Mouse (Mus musculus) heart, postnatal 10 days (tissue): ENCODE results near the gene Acsl4. TPM values are rescaled to one million over a fixed set of nuclear protein-coding genes. Genes with fewer than 3 reads are reported as not detected.
A peak's percentile ranks its signal among the peaks of the same experiment; 100 is the strongest.

Experiments used
- DNase-seq, 2 experiments: peaks; one replicate each; pipeline ENCODE4 v3.0.0; 2021
- intact Hi-C: fragments of 180-260 bp; cut with DNase I; formaldehyde crosslinking; loops from one replicate; pipeline ENCODE4 v1.15.1; 2025
- total RNA-seq, 2 experiments: library from RNA; stranded (reverse); gene quantifications; 2 replicates each; pipeline ENCODE4 v1.2.3; 2021

The Acsl4 gene
- 10 to 100 TPM; 15.6 to 16.0 TPM for total RNA-seq

DNA sequence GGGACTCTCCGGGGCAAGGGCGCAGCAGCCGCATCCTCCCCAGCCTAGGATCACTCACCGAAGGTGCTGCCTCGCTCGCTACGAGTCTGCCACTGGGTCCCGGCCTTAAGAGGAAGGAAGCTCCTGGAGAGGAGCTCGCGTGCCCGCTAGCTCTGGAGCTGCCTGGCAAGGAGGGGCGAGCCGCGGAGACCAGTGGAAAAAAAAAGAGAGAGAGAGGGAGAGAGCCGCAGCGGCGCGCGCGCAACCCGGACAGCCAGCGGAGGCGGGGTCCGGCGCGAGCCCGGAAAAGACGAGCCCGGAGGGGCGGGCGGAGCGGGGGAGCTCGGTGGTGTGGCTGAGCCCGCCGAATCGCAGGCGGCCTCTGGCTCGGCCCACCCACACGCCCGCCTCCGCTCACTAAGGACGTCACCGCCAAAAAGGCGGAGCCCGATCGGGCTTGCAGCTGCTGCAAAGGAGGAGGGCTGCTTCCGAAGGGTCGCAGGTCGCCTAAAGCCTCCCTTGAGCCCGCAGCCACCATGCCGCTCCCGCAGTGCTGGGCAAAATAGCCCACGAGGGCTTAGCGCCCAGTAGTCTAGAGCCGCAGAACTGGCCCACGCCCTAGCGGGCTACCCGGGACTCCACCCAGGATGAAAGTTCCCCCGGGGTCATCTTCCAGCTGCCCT, at the start of gene Acsl4:
Gene Acsl4 (minus strand): TSS at position 289 of the 662 bp plus-strand sequence.
- intact Hi-C loops, result no loop called here
- DNase-seq, result peak; percentile 87 to 92

DNA sequence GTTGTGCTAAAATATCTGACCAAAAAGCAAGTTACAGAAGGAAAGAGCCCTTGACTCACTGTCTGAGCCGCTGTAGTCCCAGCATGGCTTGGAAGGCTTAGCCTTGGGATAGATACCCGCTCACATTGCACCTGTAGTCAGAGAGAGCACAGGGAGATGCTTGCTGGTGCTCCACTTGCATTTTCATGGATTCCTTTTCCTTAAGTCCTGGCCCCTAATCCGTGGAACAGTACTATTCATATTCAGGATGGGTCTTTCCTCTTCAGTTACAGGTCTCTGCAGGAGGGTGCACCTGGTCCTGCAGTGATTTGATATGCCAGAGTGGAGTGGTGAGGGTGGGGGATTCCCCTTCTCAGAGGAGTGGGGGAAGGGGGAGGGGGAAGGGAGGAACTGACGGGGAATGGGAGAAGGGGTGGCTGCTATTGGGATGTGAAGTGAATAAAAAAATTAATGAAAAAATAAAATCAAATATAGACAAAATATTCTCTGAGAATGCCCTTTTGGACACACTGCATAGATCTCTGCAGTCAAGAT, 47.7 kb upstream of the Acsl4 start:
- no peak for DNase-seq
- intact Hi-C loops, result no loop called here

DNA sequence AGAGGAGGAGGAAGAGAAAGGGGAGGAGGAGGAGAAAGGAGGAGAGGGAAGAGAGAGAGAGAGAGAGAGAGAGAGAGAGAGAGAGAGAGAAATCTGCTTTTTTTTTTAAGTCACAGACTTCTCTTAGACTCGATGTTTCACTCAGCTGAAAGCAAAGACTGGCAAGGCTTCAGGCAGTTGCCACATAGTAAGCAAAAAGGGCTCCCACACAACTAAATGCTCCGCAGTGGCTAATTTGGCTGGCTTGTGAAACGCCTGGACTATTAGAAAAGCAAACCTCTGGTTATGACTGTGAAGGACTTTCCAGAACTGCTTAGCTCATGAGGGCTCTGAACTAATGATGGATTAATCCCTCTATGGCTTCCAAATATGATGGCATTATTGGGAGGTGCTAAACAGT, 42.5 kb upstream of the Acsl4 start:
- DNase-seq, result no peak
- intact Hi-C loops, result no loop called here

DNA sequence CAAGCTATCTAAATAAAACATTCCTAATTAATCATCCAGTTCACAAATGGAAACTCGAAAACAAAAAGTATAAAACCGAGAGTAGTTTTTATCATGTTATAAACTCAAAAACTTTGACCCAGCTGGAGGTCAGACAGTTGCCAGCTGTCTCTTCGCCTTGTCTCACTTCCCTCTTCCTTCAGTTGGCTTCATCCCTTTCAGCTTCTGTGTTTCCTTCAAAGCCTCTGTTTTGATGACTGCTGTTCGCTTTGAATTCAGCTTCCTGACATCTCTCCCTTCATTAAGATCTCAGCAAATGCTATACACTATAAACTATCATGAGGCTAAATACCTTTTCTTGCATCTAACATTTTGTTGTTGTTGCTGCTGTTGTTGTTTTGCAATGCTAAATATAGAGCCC, 36.8 kb upstream of the Acsl4 start:
- DNase-seq, result peak; percentile 6 to 10
- intact Hi-C loops, result no loop called here

DNA sequence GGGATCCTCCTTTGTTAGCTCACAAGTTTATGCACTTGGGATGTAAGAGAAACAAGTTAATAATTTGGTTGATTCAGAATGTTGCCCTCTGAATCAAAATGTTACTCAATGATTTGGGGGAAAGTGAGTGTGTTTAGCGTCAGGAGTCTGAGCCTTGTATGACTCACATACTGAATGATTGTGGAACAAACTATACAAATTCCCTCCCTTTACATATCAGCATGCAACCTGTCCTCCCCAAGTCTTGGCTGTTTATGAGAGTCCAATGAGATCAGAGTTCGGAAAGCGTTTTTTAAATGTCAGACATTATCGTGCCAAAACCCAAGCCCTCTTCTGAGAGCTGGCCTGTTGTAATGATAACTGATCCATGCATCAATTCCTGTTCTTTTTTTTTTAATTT, 36.3 kb upstream of the Acsl4 start:
- intact Hi-C loops, result no loop called here
- peak; percentile 2 to 5 for DNase-seq

DNA sequence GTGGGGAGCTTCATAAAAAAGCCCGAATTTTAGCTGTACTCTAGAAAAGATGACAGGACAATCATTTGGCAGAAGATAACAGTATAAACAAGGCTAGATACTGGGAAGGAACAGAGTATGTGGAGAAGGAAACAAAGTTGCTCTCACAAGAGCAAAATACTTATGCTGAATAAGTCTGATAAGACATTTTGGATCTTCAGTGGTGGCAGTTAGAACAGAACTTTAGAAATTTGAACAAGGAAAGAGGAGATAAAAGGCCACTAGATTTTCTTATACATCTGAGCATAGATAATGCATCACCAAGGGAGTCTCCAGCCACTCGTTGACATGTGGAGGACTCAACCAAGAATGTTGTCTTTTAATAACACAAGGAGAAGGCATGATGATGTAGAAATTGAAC, 23.5 kb upstream of the Acsl4 start:
- no peak for DNase-seq
- intact Hi-C loops, result no loop called here

DNA sequence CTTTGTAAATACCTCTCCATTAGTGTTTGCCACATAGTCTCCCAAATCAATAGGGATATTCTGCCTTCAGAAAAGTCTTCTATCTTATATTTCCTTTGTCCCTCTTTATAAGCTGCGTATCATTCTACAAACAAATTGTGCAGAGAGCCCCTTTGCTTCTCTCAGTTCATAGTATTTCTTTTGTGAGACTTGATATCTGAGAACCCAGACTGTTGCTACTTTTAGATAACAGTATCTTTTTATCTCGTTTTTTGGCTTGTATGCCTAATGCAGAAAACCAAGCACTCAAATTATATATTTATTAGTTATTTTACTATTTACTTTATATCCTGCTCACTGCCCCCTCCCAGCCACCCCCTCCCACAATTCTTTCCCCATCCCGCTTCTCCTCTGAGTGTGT, 19.7 kb upstream of the Acsl4 start:
- intact Hi-C loops, result no loop called here
- DNase-seq, result no peak

DNA sequence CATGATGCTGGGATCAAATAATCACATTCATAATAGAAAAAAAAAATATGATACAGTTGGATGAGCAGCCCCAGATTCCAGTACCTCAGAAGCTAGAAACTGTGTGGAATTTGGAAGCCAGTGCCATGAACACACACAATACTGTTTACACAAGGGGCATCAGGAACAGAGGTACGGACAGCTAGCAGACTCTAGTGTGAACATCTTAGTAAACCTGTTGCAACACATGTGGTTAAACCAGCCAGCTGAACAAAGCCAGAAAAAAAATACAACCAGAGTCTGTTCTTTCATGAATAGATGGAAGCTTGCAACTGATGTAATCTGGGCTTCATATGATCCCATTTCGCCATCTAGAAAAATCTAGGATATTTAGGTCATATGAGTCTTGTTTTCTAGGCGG, 19.0 kb upstream of the Acsl4 start:
- intact Hi-C loops, result no loop called here
- no peak for DNase-seq

DNA sequence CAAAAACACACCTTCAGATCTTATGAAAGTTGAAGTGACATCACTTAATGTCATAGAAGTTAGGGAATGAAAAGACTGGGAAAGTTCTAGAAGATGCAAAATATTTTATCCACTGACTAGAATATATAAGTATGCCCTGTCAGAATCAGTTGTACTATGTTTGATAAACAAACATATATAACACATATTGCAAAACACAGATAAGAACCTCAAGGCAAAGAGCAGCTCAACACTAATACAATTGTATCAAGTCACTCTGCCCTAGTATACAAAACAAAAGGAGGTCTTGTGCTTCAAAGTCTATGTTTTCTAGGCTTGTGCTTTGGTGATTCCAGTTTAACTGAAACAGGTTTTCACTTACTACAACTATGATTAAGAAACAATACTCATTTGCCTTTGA, 12.8 kb upstream of the Acsl4 start:
- intact Hi-C loops, result no loop called here
- DNase-seq, result no peak

DNA sequence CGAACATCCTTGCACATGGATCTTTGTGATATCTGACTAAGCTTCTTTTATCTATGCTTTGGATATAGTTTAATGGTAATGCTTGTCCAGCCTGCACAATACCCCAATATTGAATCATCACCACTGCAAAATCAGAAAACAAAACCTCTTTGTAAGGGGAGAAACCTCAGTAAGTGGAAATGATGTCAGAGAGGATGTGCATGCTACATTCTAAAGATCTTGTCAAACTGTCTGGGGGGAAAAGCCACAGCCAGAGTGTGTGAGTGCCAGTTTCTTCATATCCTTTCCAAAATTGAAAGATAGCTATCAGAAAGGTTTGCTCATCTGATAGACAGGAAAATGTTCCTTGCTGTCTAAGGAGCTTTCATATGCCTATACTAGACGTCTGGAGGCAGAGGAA, 8.3 kb upstream of the Acsl4 start:
- DNase-seq, result no peak
- intact Hi-C loops, result no loop called here

DNA sequence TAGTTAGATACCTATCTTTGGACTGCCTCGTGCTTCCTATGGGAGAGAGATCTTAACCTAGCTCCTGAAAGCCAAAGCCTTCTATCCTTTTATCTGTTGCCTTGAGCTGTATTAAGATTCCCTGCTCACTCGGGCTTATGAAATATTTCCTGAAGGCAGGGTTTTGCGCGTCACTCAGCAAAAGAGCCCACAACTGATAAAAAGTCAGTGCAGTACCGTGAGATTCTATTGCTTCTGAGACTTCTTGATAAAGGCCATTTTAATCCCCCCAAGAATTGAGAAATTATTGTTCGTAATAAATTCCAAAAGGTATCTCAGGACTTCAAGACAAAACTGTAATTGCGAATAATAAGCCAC, 552 bp upstream of the Acsl4 start:
- DNase-seq, result no peak
- intact Hi-C loops, result no loop called here

DNA sequence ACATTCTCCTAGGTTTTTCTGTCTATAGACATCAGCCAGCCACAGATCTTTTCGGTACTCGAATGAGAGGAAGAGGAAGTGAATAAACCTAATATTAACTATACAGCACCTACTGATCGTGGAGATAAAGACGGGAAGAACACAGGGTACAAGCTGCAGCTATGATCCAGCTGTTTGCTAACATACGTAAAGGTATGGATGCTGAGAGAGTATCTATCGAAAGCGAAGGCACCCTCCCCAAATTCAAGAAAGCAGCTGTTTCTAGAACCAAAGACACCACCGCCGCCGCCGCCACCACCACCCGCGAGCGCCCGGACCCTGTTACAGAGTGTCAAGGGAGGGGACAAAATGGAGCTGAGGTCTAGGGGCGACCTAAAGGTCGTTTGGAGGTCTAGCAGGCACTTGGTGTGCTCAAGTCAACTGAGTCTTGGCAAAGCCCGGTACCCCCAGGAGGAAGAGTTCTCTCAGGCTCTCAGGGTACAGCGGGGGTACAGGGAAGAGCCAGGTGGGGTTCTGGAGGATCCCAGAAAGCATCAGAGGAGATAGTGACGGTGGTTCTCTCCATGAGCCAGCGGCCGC, 665 bp downstream of the Acsl4 start:
- DNase-seq, result peak; percentile 13 to 34
- intact Hi-C loops, result no loop called here

DNA sequence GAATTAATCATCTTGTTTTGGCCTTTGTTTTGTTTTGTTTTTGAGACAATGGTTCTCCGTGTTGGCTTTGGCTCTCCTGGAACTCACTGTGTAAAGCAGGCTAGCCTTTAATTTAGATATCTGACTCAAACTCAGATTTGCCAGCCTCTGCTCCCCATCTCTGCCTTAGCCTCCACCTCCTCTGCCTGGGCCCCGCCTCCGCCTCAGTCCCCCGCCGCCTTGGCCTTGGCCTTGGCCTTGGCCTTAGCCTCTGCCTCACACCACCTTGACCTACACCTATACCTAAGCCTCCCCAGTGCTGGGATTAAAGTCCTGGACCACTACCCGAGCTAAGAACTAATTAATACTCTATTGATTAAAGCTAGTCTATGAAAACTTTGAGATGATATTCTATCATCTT, 2.2 kb downstream of the Acsl4 start:
- intact Hi-C loops, result no loop called here

DNA sequence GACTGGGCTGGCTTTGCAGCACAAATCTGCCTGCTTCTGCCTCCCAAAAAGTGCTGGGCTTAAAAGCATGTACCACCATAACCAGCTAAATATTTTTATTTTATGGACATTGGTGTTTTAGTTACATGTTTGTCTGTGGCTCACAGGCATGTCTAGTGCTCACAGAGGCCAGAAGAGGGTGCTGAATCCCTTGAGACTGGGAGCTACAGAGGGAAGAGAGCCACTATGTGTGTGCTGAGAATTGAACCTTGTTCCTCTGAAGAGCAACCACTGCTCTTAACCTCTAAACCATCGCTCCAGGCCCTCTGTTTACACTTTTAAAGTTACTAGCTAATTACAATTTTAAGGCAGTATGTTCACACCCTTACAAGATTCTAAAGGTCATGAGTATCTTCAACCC, 2.7 kb downstream of the Acsl4 start:
- no peak for DNase-seq
- intact Hi-C loops, result loop anchor here (2.0 kb wide), 1 partner anchor 15 kb away; no protein-coding TSS in a partner anchor

More for the DNA sequence above, 2.2 kb downstream of the Acsl4 start:
- DNase-seq, result no peak

DNA sequence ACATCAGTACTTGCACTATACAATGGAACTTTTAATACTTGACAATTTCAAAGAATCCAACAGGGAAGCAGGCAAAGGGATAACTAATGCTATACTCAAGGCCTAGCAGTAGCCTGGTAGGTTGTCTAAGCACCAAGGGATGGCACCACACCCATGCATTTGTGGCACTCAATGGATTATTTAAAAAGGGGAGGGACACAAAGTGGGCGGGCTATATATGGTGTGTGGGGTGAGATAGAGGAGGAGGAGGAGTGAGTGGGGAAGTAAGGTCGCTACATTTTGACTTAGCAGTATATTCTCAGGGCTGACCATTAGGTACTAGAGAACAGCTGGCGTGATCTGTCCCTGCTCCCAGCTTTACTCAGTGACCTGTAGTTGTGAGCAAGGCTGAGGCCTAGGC, 5.4 kb downstream of the Acsl4 start:
- no peak for DNase-seq
- intact Hi-C loops, result no loop called here

DNA sequence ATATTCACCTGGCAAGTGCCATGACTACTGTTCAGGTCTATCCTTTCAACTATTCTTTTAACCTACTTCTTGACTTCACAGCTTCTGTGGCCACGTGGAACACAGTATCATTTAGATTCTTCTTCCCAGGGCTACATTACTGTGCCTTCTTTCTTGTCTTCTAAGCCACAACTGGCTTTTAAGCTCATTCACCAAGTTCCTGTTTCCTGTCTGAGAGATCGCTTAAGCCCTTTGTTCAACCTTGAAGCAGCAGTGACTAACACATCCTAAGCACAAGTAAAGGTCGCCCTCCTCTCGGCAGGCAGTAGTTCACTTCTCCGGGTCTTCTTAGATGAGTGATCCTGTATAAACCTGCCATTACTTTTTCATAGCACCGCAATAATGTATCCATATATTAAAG, 10.4 kb downstream of the Acsl4 start:
- intact Hi-C loops, result loop anchor here (10.0 kb wide), 1 partner anchor 675 kb away; no protein-coding TSS in a partner anchor
- DNase-seq, result no peak

DNA sequence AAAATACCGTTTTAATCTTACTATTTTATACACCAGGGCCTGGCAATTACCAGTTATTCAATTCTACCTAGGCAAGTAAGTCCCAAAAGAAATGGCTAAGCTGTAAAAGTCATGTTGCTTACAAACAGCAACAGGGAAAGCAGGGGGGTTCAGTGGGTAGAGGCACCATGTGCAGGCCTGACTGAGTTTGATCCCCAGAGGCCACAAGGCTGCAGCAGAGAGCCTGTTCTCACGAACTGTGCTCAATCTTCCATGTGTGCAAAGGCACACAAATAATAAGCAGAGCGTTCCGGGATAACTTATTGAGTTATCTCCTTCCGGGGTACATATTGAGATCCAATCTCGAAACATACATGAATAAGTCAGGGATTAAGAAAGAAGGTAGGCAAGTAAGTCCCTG, 12.3 kb downstream of the Acsl4 start:
- intact Hi-C loops, result loop anchor here (10.0 kb wide), 1 partner anchor 677 kb away; no protein-coding TSS in a partner anchor

DNA sequence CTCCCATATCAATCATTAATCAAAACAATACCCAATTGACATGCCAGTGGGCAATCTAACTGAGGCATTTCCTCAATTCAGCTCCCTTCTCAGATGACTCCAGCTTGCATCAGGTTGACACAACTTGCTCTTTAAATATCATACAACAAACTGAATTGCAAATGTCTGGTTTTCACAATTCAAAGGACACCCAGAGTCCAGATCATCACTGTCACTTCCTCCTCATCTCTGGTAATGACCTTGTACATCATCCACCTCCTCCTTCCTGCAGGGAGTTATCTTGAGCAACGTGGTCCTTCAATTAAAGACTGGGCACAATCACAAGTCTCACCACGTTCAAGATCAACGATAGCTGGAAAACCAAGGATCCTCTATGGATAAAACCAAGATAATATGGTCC, 13.0 kb downstream of the Acsl4 start:
- intact Hi-C loops, result loop anchor here (10.0 kb wide), 1 partner anchor 677 kb away; no protein-coding TSS in a partner anchor

More for the DNA sequence above, 12.3 kb downstream of the Acsl4 start:
- no peak for DNase-seq

DNA sequence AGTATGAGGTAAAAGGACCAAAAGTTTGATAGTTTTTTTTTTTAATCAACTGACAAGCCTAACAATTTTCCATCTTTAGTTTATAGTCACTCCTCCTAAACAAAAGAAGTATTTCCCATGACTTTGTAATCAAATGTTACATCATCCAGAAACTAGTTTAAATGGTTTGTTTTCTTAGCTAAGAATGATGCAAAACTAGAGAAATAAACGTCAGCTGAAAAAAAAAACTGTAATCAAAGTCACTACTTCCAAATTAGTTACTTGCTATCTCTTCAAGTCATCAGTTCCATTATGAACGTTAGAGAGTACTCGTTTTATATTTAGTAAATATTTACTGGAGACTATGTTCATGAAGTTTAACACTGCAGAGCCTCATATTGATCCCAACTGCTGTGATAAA, 13.6 kb downstream of the Acsl4 start:
- intact Hi-C loops, result loop anchor here (10.0 kb wide), 1 partner anchor 678 kb away; no protein-coding TSS in a partner anchor
- no peak for DNase-seq

More for the DNA sequence above, 13.0 kb downstream of the Acsl4 start:
- DNase-seq, result no peak

DNA sequence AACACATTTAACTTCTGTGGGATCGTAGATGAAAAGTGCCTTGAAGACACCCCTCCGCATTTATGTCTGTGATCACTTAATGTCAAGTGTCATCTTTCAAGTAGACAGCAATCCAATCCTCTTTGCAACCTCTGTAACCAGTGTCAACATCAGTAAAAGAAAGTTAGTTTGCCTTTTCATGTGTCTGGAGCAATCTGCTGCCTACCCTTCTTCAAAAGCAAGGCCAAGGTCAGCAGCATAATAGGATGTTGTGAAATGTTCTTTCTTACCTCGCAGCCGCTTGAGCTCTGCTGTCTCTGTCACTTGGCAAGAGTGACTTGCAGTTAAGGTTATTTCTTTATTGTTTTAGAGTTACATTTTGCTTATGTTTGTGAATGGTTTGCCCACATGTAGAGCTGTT, 14.8 kb downstream of the Acsl4 start:
- intact Hi-C loops, result loop anchor here (10.0 kb wide), 1 partner anchor 679 kb away; no protein-coding TSS in a partner anchor
- no peak for DNase-seq

DNA sequence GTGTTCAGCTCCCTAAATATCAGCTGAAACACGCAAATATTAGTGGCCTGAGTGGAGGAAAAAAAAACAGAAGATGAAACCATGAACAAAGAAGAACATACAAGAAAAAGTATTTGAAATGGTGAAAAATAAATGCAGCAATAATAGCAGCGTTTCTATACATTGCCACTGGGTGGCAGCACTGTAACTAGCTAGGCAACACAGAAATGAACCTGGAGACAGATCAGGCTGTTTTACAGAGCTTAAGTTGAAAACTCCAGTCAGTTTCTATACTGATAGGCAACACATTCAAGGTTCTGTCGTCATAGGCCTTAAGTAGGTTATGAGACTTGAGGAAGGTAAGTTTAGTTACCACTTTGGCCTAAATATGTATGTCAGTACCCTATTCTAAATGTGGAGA, 17.9 kb downstream of the Acsl4 start:
- intact Hi-C loops, result loop anchor here (2.0 to 10.0 kb wide), 5 partner anchors 14 to 682 kb away; no protein-coding TSS in a partner anchor
- peak; percentile 32 to 61 for DNase-seq

DNA sequence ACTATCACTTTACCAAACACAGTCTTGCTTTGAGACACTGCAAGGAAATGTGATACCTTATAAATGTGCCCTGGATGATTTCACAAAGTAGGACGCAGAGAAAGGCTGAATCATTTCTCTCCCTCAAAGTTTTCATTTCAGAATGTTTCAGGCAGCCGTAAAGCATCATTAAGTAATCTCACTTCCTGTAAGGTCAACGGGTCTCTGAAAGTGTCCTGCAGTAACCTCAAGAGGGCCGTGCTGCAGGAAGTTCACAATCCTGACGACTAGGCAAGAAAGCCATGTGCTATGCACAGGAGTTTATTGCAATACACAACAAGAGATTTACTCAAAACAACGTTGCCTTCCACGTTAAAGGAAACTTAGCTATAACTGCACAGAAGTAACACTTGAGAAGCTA, 20.4 kb downstream of the Acsl4 start:
- peak; percentile 15 to 16 for DNase-seq
- intact Hi-C loops, result loop anchor here (10.0 kb wide), 1 partner anchor 685 kb away; no protein-coding TSS in a partner anchor
